Mouse (Mus musculus) inflammation-experienced regulatory T-cells (primary cell): ENCODE measurements around the gene Mlh3. TPM values are rescaled to one million over a fixed set of nuclear protein-coding genes. Genes with fewer than 3 reads are reported as not detected.

Source experiments
- polyA plus RNA-seq, 2 experiments: library from polyadenylated mRNA; unstranded; fragments of 100-300 nt; shearing (Covaris generic); gene quantifications; one replicate each; pipeline ENCODE4 v1.2.1; 2017

Mlh3 gene
- 10 to 100 TPM in 1 of 2 experiments, 1 to 10 TPM in 1; 9.0 to 11.1 TPM for polyA plus RNA-seq

GRCm38 (mm10) chr12:85270319-85270718, at the start of gene Mlh3:
TSS of gene Mlh3 (minus strand) at chr12:85270599.

GRCm38 (mm10) chr12:85288486-85289156, 18.2 kb upstream of the Mlh3 start, which contains the start of gene Zc2hc1c:
TSS of gene Zc2hc1c (plus strand) at chr12:85288591.

GRCm38 (mm10) chr12:85287809-85288485, 17.5 kb upstream of the Mlh3 start, which contains the start of gene Acyp1:
TSS of gene Acyp1 (minus strand) at chr12:85288438.

GRCm38 (mm10) chr12:85219236-85219904, 51.0 kb downstream of the Mlh3 start, which contains the start of gene Eif2b2:
TSS of gene Eif2b2 (plus strand) at chr12:85219481.

Other genes starting within 250 kb of the Mlh3 start
- 1 to 10 TPM; 4.9 to 6.6 TPM for gene Prox2, start 159.8 kb downstream of the Mlh3 start, polyA plus RNA-seq
- 100 to 1,000 TPM in 1 of 2 experiments, 10 to 100 TPM in 1; 96.3 to 110 TPM for gene Dlst, start 159.8 kb downstream of the Mlh3 start, polyA plus RNA-seq
- 1 to 10 TPM in 1 of 2 experiments, under 1 TPM in 1; 0.53 to 1.4 TPM for gene Rps6kl1, start 119.3 kb downstream of the Mlh3 start, polyA plus RNA-seq
- gene Pgf, start 92.8 kb downstream of the Mlh3 start, polyA plus RNA-seq: under 1 TPM in 1 of 2 experiments, not detected in 1; 0.59 TPM
- 100 to 1,000 TPM; 102 to 115 TPM for gene Eif2b2, start 51.1 kb downstream of the Mlh3 start, polyA plus RNA-seq
- 10 to 100 TPM; 46.4 to 92.5 TPM for gene Acyp1, start 17.8 kb upstream of the Mlh3 start, polyA plus RNA-seq
- under 1 TPM in 1 of 2 experiments, not detected in 1; 0.58 TPM for gene Zc2hc1c, start 18.0 kb upstream of the Mlh3 start, polyA plus RNA-seq
- 10 to 100 TPM; 26.4 to 32.2 TPM for gene Nek9, start 68.8 kb upstream of the Mlh3 start, polyA plus RNA-seq
- 100 to 1,000 TPM; 140 to 162 TPM for gene Tmed10, start 104.2 kb upstream of the Mlh3 start, polyA plus RNA-seq
- 100 to 1,000 TPM in 1 of 2 experiments, 10 to 100 TPM in 1; 59.7 to 201 TPM for gene Fos, start 203.3 kb upstream of the Mlh3 start, polyA plus RNA-seq